Mouse (Mus musculus): ENCODE measurements around the gene Ceacam9. TPM values are rescaled to one million over a fixed set of nuclear protein-coding genes. Genes with fewer than 3 reads are reported as not detected.

Ceacam9 gene
- not detected for total RNA-seq (2023)

GRCm38 (mm10) chr7:16721629-16722028 is at the start of gene Ceacam9:
Ceacam9 (plus strand) TSS chr7:16721929.

GRCm38 (mm10) chr7:16675605-16676004 is 46.1 kb upstream of the Ceacam9 start, which contains the start of gene Ceacam15:
Ceacam15 (minus strand) TSS chr7:16675705.

GRCm38 (mm10) chr7:16738073-16738696 is 16.5 kb downstream of the Ceacam9 start, which contains the start of gene Ap2s1:
Ap2s1 (plus strand) TSS chr7:16738410.

Other genes with a start within 250 kb of the Ceacam9 start
- not detected for gene Npas1, start 244.2 kb upstream of the Ceacam9 start, total RNA-seq (2023)
- gene Arhgap35, start 106.9 kb upstream of the Ceacam9 start, total RNA-seq (2023): 10 to 100 TPM; 20.5 to 22.0 TPM
- gene Ceacam15, start 46.2 kb upstream of the Ceacam9 start, total RNA-seq (2023): not detected
- 10 to 100 TPM; 85.3 to 95.2 TPM for gene Ap2s1, start 16.5 kb downstream of the Ceacam9 start, total RNA-seq (2023)
- 100 to 1,000 TPM; 137 to 141 TPM for gene Slc1a5, start 59.4 kb downstream of the Ceacam9 start, total RNA-seq (2023)
- gene Strn4, start 94.0 kb downstream of the Ceacam9 start, total RNA-seq (2023): 100 to 1,000 TPM; 136 to 150 TPM
- gene Fkrp, start 94.8 kb downstream of the Ceacam9 start, total RNA-seq (2023): 10 to 100 TPM; 23.8 to 28.4 TPM
- gene Prkd2, start 121.0 kb downstream of the Ceacam9 start, total RNA-seq (2023): 100 to 1,000 TPM; 225 to 233 TPM
- gene Dact3, start 153.4 kb downstream of the Ceacam9 start, total RNA-seq (2023): under 1 TPM; 0.29 to 0.56 TPM
- gene Gng8, start 169.9 kb downstream of the Ceacam9 start, total RNA-seq (2023): not detected
- 1 to 10 TPM; 1.5 to 1.9 TPM for gene Ptgir, start 184.6 kb downstream of the Ceacam9 start, total RNA-seq (2023)
- gene Calm3, start 202.2 kb downstream of the Ceacam9 start, total RNA-seq (2023): 100 to 1,000 TPM; 118 to 124 TPM
- not detected for gene Pnmal2, start 222.8 kb downstream of the Ceacam9 start, total RNA-seq (2023)
- not detected for gene Pnmal1, start 237.8 kb downstream of the Ceacam9 start, total RNA-seq (2023)